Mouse (Mus musculus): Measurements from ENCODE around the gene Slc24a5. TPM values are rescaled to one million over a fixed set of nuclear protein-coding genes. Genes with fewer than 3 reads are reported as not detected.

The Slc24a5 gene
- 1.4 and 1.5 TPM in 2 replicates for polyA plus RNA-seq (2012; rRNA removed)

- TF ChIP-seq CTCF (IDR thresholded peaks at IDR 0.05; ENCODE audit: borderline replicate concordance, extremely low read depth, insufficient read depth, insufficient read length) (no peak), POLR2A (IDR thresholded peaks at IDR 0.05; ENCODE audit: borderline replicate concordance, extremely low read depth, insufficient read depth, insufficient read length, poor library complexity, severe bottlenecking) (no peak)
- DNase-seq (ENCODE audit: low read depth), result no peak
Measured at GRCm38 (mm10) chr2:125067894-125068293, at the start of gene Slc24a5. Slc24a5 (plus strand) TSS chr2:125068124.

- DNase-seq (ENCODE audit: low read depth), result peak; percentile 8
- TF ChIP-seq POLR2A (IDR thresholded peaks at IDR 0.05; ENCODE audit: borderline replicate concordance, extremely low read depth, insufficient read depth, insufficient read length, poor library complexity, severe bottlenecking) (no peak), CTCF (IDR thresholded peaks at IDR 0.05; ENCODE audit: borderline replicate concordance, extremely low read depth, insufficient read depth, insufficient read length) (no peak)
Measured at GRCm38 (mm10) chr2:125024386-125024785, 43.5 kb upstream of the Slc24a5 start.

GRCm38 (mm10) chr2:125026358-125027000, 41.4 kb upstream of the Slc24a5 start:
- peak; percentile 22 for DNase-seq (ENCODE audit: low read depth)

GRCm38 (mm10) chr2:125030591-125030990, 37.3 kb upstream of the Slc24a5 start:
- no peak for DNase-seq (ENCODE audit: low read depth)
- no peak for TF ChIP-seq CTCF (IDR thresholded peaks at IDR 0.05; ENCODE audit: borderline replicate concordance, extremely low read depth, insufficient read depth, insufficient read length)
- no peak for TF ChIP-seq POLR2A (IDR thresholded peaks at IDR 0.05; ENCODE audit: borderline replicate concordance, extremely low read depth, insufficient read depth, insufficient read length, poor library complexity, severe bottlenecking)

More at GRCm38 (mm10) chr2:125026358-125027000, 41.4 kb upstream of the Slc24a5 start:
- TF ChIP-seq POLR2A (IDR thresholded peaks at IDR 0.05; ENCODE audit: borderline replicate concordance, extremely low read depth, insufficient read depth, insufficient read length, poor library complexity, severe bottlenecking) (no peak), CTCF (IDR thresholded peaks at IDR 0.05; ENCODE audit: borderline replicate concordance, extremely low read depth, insufficient read depth, insufficient read length) (no peak)

- peak; percentile 15 for DNase-seq (ENCODE audit: low read depth)
Measured at GRCm38 (mm10) chr2:125031111-125031510, 36.8 kb upstream of the Slc24a5 start.

GRCm38 (mm10) chr2:125031562-125032257, 36.2 kb upstream of the Slc24a5 start:
- TF ChIP-seq CTCF (IDR thresholded peaks at IDR 0.05; ENCODE audit: borderline replicate concordance, extremely low read depth, insufficient read depth, insufficient read length), result no peak
- DNase-seq (ENCODE audit: low read depth), result peak; percentile 93

More at GRCm38 (mm10) chr2:125031111-125031510, 36.8 kb upstream of the Slc24a5 start:
- TF ChIP-seq CTCF (IDR thresholded peaks at IDR 0.05; ENCODE audit: borderline replicate concordance, extremely low read depth, insufficient read depth, insufficient read length), result no peak
- no peak for TF ChIP-seq POLR2A (IDR thresholded peaks at IDR 0.05; ENCODE audit: borderline replicate concordance, extremely low read depth, insufficient read depth, insufficient read length, poor library complexity, severe bottlenecking)

- no peak for TF ChIP-seq CTCF (IDR thresholded peaks at IDR 0.05; ENCODE audit: borderline replicate concordance, extremely low read depth, insufficient read depth, insufficient read length)
- TF ChIP-seq POLR2A (IDR thresholded peaks at IDR 0.05; ENCODE audit: borderline replicate concordance, extremely low read depth, insufficient read depth, insufficient read length, poor library complexity, severe bottlenecking), result no peak
- DNase-seq (ENCODE audit: low read depth), result peak; percentile 65
Measured at GRCm38 (mm10) chr2:125032258-125032973, 35.5 kb upstream of the Slc24a5 start.

GRCm38 (mm10) chr2:125033042-125033743, 34.7 kb upstream of the Slc24a5 start:
- DNase-seq (ENCODE audit: low read depth), result peak; percentile 18

GRCm38 (mm10) chr2:125055316-125055903, 12.5 kb upstream of the Slc24a5 start:
- TF ChIP-seq CTCF (IDR thresholded peaks at IDR 0.05; ENCODE audit: borderline replicate concordance, extremely low read depth, insufficient read depth, insufficient read length) (peak; percentile 7; the same call in 1 of the 2 replicates), POLR2A (IDR thresholded peaks at IDR 0.05; ENCODE audit: borderline replicate concordance, extremely low read depth, insufficient read depth, insufficient read length, poor library complexity, severe bottlenecking) (no peak)
- no peak for DNase-seq (ENCODE audit: low read depth)

More at GRCm38 (mm10) chr2:125033042-125033743, 34.7 kb upstream of the Slc24a5 start:
- TF ChIP-seq CTCF (IDR thresholded peaks at IDR 0.05; ENCODE audit: borderline replicate concordance, extremely low read depth, insufficient read depth, insufficient read length), result no peak
- no peak for TF ChIP-seq POLR2A (IDR thresholded peaks at IDR 0.05; ENCODE audit: borderline replicate concordance, extremely low read depth, insufficient read depth, insufficient read length, poor library complexity, severe bottlenecking)

GRCm38 (mm10) chr2:125057250-125057815, 10.6 kb upstream of the Slc24a5 start:
- TF ChIP-seq POLR2A (IDR thresholded peaks at IDR 0.05; ENCODE audit: borderline replicate concordance, extremely low read depth, insufficient read depth, insufficient read length, poor library complexity, severe bottlenecking) (no peak), CTCF (IDR thresholded peaks at IDR 0.05; ENCODE audit: borderline replicate concordance, extremely low read depth, insufficient read depth, insufficient read length) (peak; percentile 56; the same call in 1 of the 2 replicates)
- peak; percentile 65 for DNase-seq (ENCODE audit: low read depth)
